Mouse (Mus musculus) adrenal gland, postnatal 10 days (tissue): ENCODE data around the gene Slc7a1. TPM values are rescaled to one million over a fixed set of nuclear protein-coding genes. Genes with fewer than 3 reads are reported as not detected.
A peak's percentile ranks its signal among the peaks of the same experiment; 100 is the strongest.

ENCODE experiments used
- DNase-seq: peaks from one replicate; pipeline ENCODE4 v3.0.0; 2021; ENCODE audit warnings: mixed read lengths
- total RNA-seq, 2 experiments: library from RNA; stranded (reverse); gene quantifications; 2 replicates each; pipeline ENCODE4 v1.2.3; 2021

Slc7a1 gene
- total RNA-seq, 2 experiments from 2014 or later = 53.0 to 60.6 TPM

- DNase-seq = peak; percentile 65
Observed at GRCm38 (mm10) chr5:148325317-148325885, 74.3 kb downstream of the Slc7a1 start.

- DNase-seq = peak; percentile 56
Observed at GRCm38 (mm10) chr5:148314931-148315330, 84.8 kb downstream of the Slc7a1 start.

GRCm38 (mm10) chr5:148312443-148312842 lies 87.3 kb downstream of the Slc7a1 start:
- DNase-seq = no peak

- DNase-seq = no peak
Observed at GRCm38 (mm10) chr5:148310790-148311189, 88.9 kb downstream of the Slc7a1 start.

GRCm38 (mm10) chr5:148304112-148304511 lies 95.6 kb downstream of the Slc7a1 start:
- no peak for DNase-seq

GRCm38 (mm10) chr5:148302968-148303367 lies 96.7 kb downstream of the Slc7a1 start:
- no peak for DNase-seq

- peak; percentile 18 for DNase-seq
Observed at GRCm38 (mm10) chr5:148293346-148293745, 106.4 kb downstream of the Slc7a1 start.

GRCm38 (mm10) chr5:148292862-148293261 lies 106.8 kb downstream of the Slc7a1 start:
- DNase-seq = no peak

- no peak for DNase-seq
Observed at GRCm38 (mm10) chr5:148289951-148290350, 109.8 kb downstream of the Slc7a1 start.

- DNase-seq = no peak
Observed at GRCm38 (mm10) chr5:148288804-148289203, 110.9 kb downstream of the Slc7a1 start.

GRCm38 (mm10) chr5:148287529-148287928 lies 112.2 kb downstream of the Slc7a1 start:
- DNase-seq = no peak

GRCm38 (mm10) chr5:148283584-148283983 lies 116.1 kb downstream of the Slc7a1 start:
- DNase-seq = no peak

- no peak for DNase-seq
Observed at GRCm38 (mm10) chr5:148283177-148283576, 116.5 kb downstream of the Slc7a1 start.

- DNase-seq = no peak
Observed at GRCm38 (mm10) chr5:148282631-148283030, 117.1 kb downstream of the Slc7a1 start.

GRCm38 (mm10) chr5:148282093-148282492 lies 117.6 kb downstream of the Slc7a1 start:
- DNase-seq = no peak

- DNase-seq = no peak
Observed at GRCm38 (mm10) chr5:148280321-148280720, 119.4 kb downstream of the Slc7a1 start.

- no peak for DNase-seq
Observed at GRCm38 (mm10) chr5:148278233-148278632, 121.5 kb downstream of the Slc7a1 start.

Other genes with a start within 250 kb of the Slc7a1 start
- 100 to 1,000 TPM; 109 to 119 TPM for gene Ubl3, start 152.9 kb upstream of the Slc7a1 start, total RNA-seq